Mouse (Mus musculus) intestine, embryonic 14.5 days (tissue): ENCODE data around the gene Mxi1. TPM values are rescaled to one million over a fixed set of nuclear protein-coding genes. Genes with fewer than 3 reads are reported as not detected.

Experiments used
- ATAC-seq: fragments of 200-750 bp; cut with Nextera tagmentation; replicated peaks from 2 replicates; pipeline ENCODE4 v1.8.0; 2017; ENCODE audit warnings: low read depth, moderate number of reproducible peaks, moderate TSS enrichment, moderate library complexity; ENCODE audit not compliant: low FRiP score, low TSS enrichment
- DNase-seq: peaks from one replicate; pipeline ENCODE4 v3.0.0-alpha.2; 2018; ENCODE audit warnings: low spot score
- H3K27ac ChIP-seq: fragments of 300-500 bp; sonication (generic); 2 replicates; pipeline ENCODE4 v1.5.1; 2014; ENCODE audit warnings: low read depth, mild to moderate bottlenecking, control low read depth
- H3K27me3 ChIP-seq: fragments of 300-500 bp; sonication (generic); replicated peaks from 2 replicates; pipeline ENCODE4 v1.6.1; 2014; ENCODE audit warnings: low read length, control low read depth; ENCODE audit not compliant: control insufficient read depth, insufficient read depth
- H3K36me3 ChIP-seq: fragments of 300-500 bp; sonication (generic); 2 replicates; pipeline ENCODE4 v1.6.1; 2014; ENCODE audit warnings: low read length, control low read depth; ENCODE audit not compliant: control insufficient read depth, insufficient read depth
- H3K4me1 ChIP-seq: fragments of 300-500 bp; sonication (generic); replicated peaks from 2 replicates; pipeline ENCODE4 v1.6.1; 2014; ENCODE audit warnings: low read length, control low read depth, mixed read lengths; ENCODE audit not compliant: control insufficient read depth, insufficient read depth
- H3K4me2 ChIP-seq: fragments of 300-500 bp; sonication (generic); 2 replicates; pipeline ENCODE4 v1.6.1; 2014; ENCODE audit warnings: low read length
- H3K4me3 ChIP-seq: fragments of 300-500 bp; sonication (generic); 2 replicates; pipeline ENCODE4 v1.5.1; 2014; ENCODE audit warnings: low read depth, low read length, control low read depth, mixed read lengths
- H3K9ac ChIP-seq: fragments of 300-500 bp; sonication (generic); 2 replicates; pipeline ENCODE4 v1.6.1; 2014; ENCODE audit warnings: mild to moderate bottlenecking, low read length
- H3K9me3 ChIP-seq: fragments of 300-500 bp; sonication (generic); 2 replicates; pipeline ENCODE4 v1.6.1; 2016; ENCODE audit warnings: low read length, control low read depth; ENCODE audit not compliant: control insufficient read depth
- WGBS: fragments of 180-500 bp; shearing (Covaris S2); extraction: QIAGEN DNeasy Blood & Tissue Kit; methylation state at CpG from one replicate; pipeline ENCODE4 v1.1.7; 2014; 5-methylcytosine and 5-hydroxymethylcytosine counted together
- polyA plus RNA-seq: library from polyadenylated mRNA; unstranded; fragments of >200 nt; fragmentation: Nextera tagmentation; extraction: Ambion mirVana; gene quantifications from 2 replicates; pipeline ENCODE4 v1.2.1, GENCODE M21; 2014

The Mxi1 gene
- polyA plus RNA-seq, 1 experiment from 2014 or later: 37.5 TPM

DNA sequence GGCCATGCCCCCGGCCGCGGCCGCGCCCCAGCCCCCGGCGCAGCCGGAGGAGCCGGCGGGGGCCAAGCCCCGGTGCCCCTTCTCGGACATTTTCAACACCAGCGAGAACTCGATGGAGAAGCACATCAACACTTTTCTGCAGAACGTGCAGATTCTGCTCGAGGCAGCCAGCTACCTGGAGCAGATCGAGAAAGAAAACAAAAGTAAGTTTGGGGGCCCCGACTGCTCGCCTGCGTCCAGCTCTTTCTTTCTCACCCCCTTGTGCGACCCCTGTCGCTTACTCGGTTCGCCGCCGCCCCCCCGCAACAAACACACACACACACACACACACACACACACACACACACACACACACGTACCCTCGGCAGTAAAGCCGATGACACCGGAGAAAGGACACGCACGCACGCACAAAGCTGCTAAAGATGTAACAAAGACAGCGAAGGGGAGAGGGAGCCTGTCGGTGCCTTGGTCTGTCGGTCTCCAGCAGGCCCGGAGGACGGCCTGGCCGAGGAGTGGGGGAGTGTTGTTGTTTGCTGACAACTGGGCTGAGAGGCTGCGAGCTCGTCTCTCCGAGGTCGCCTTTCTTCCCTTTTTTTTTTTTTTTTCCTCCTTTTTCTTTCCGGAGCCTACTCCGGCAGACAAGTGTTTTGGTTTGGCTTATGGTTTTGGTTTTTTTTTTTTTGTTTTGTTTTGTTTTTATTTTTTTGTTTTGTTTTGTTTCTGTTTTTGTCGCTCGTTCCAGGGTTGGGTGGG, 629 bp downstream of the Mxi1 start:
- DNase-seq: peak; percentile 80
- peak overlapping the region; percentile 91 for H3K4me3 ChIP-seq
- no peaks in the 10 kb centered on the region for H3K36me3 ChIP-seq
- no peaks in the 10 kb centered on the region for H3K27me3 ChIP-seq
- peaks cover 12% of the 10 kb centered on the region for H3K4me1 ChIP-seq
- H3K4me2 ChIP-seq: peak overlapping the region; percentile 97
- peak overlapping the region; percentile 92 for H3K27ac ChIP-seq
- no peak for ATAC-seq
- H3K9me3 ChIP-seq: no peaks in the 10 kb centered on the region
- whole genome bisulfite sequencing: 1% methylated on average over 44 of the region's 48 CpGs
- peak overlapping the region; percentile 84 for H3K9ac ChIP-seq

DNA sequence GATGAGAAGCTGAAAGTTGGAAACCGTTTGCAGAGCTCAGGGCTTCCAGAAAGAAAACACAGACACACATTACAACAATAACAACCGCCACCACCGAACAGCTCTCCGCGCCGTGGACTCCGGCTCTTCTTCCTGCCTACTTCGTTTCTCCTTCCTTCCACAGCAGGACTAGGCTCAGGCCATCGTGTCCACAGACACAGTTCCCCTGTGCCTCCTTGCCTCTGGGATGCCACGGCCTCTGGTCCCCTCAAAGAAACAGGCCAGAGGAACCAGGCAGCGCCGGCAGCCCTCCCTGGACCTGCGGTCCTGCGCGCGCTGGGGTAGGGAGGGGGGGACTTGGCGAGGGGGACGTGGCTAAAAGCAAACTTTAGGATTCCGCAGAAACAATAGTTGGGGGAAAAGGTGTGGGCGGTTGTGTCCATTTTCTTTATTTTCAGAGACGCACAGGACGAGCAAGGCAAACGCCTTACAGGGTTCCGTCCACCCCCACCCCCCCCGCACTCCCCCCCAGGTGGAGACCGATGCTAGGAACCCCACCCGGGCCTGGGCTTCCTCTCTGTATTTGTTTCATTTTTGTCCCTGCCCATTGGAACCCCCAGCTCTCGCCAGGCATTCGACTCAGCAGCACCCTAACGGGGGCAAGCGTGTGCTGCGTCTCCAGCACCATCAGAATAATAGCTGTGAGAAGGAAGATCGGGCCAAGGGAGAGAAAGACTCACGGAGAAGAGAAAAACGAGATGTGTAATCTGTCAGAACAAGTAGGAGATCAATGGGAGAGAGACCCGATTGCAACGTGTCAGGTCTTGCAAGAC, 1.4 kb downstream of the Mxi1 start:
- Histone ChIP-seq H3K4me2 (peak overlapping the region; percentile 97), H3K27me3 (no peaks in the 10 kb centered on the region), H3K9me3 (no peaks in the 10 kb centered on the region), H3K4me1 (peaks cover 12% of the 10 kb centered on the region), H3K9ac (peak overlapping the region; percentile 84), H3K27ac (peak overlapping the region; percentile 92), H3K36me3 (no peaks in the 10 kb centered on the region), H3K4me3 (peak overlapping the region; percentile 91)
- ATAC-seq: no peak
- peak; percentile 80 for DNase-seq
- 2% methylated on average over 37 of the region's 37 CpGs for WGBS

DNA sequence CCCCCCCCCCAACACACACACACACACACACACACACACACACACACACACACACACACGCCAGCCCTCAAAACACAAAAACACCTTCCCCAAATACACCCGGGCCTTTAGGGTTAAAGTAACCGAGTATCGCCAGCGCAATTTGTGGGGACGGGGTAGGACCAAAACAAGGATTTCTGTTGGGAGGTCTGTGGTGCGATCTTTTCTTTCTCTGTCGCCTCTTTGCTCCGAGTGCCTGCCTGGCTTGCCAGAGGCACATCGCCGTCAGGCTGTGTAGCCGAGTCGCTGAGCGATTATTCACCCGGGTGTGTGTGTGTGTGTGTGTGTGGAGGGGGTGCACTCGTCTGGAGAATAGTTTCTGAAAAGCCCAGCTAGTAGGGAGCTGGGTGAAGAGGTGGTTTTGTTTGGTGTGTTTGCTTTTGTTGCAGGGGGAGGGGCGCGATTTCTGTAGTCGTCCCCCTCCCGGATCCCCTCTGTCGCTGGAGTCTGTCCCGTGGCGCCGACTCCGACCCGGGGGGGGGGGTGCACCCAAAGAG, 2.1 kb downstream of the Mxi1 start:
- peak overlapping the region; percentile 91 for H3K4me3 ChIP-seq
- peak overlapping the region; percentile 92 for H3K27ac ChIP-seq
- peak overlapping the region; percentile 84 for H3K9ac ChIP-seq
- 0% methylated on average over 21 of the region's 26 CpGs for WGBS
- no peaks in the 10 kb centered on the region for H3K27me3 ChIP-seq
- peak; percentile 82 for DNase-seq
- H3K4me2 ChIP-seq: peak overlapping the region; percentile 97
- ATAC-seq: no peak
- H3K4me1 ChIP-seq: peaks cover 17% of the 10 kb centered on the region
- H3K36me3 ChIP-seq: no peaks in the 10 kb centered on the region
- no peaks in the 10 kb centered on the region for H3K9me3 ChIP-seq

- H3K9ac ChIP-seq: peak overlapping the region; percentile 84
- ATAC-seq: peak; percentile 12
- H3K36me3 ChIP-seq: no peaks in the 10 kb centered on the region
- peaks cover 19% of the 10 kb centered on the region for H3K4me1 ChIP-seq
- WGBS: 1% methylated on average over 63 of the region's 63 CpGs
- no peaks in the 10 kb centered on the region for H3K9me3 ChIP-seq
- no peaks in the 10 kb centered on the region for H3K27me3 ChIP-seq
- peak overlapping the region; percentile 92 for H3K27ac ChIP-seq
- DNase-seq: peak; percentile 87
- H3K4me3 ChIP-seq: peak overlapping the region; percentile 91
- peak overlapping the region; percentile 97 for H3K4me2 ChIP-seq
Observed at GRCm38 (mm10) chr19:53312951-53313683, 2.8 kb downstream of the Mxi1 start.

DNA sequence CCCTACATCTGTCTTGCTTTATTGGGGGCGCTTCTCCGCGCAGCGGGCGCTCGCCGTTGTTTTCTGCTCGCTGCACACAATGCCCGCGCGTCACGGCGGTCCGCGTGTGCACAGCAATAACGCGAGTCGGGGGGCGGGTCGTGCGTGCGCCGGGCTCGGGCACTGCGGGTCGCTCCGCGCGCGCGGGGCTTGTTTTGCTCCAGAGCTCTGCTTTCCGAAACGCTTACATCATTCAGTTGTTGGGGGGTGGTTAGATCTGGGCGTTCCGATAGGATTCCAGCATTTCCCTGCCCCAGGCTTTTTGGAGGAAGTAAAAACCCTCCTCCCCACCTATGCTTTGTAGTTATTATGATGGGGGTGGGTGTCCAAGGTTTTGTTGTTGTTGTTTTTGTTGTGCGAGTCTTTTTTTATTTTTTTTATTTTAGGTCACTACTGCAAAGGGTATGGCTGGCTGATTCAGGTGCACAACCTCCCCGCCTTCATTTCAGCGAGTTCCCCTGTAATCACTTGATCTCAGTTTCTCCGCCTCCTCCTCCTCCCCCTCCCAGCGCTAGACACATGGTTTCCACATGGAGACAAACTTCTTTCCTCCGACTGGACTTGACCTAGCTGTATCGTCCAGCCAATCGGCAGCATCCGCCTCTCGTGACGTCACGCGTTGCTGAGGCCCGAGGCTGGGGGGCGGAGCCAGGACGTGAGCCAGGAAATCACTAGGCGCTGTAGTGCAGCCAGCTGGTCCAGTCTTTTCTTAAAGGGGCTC, 3.5 kb downstream of the Mxi1 start:
- Histone ChIP-seq H3K4me3 (peak overlapping the region; percentile 91), H3K36me3 (no peaks in the 10 kb centered on the region), H3K27ac (peak overlapping the region; percentile 92), H3K9me3 (no peaks in the 10 kb centered on the region), H3K27me3 (no peaks in the 10 kb centered on the region), H3K4me2 (peak overlapping the region; percentile 97), H3K4me1 (peaks cover 25% of the 10 kb centered on the region), H3K9ac (peak overlapping the region; percentile 84)
- ATAC-seq: peak; percentile 88
- peak; percentile 100 for DNase-seq
- under 1% methylated on average over 52 of the region's 52 CpGs for WGBS

- Histone ChIP-seq H3K9ac (no peak overlapping the region), H3K9me3 (no peaks in the 10 kb centered on the region), H3K36me3 (no peaks in the 10 kb centered on the region), H3K27ac (peak overlapping the region; percentile 92; the same call in 1 of the 2 replicates), H3K4me2 (peak overlapping the region; percentile 97), H3K4me3 (peak overlapping the region; percentile 91), H3K4me1 (peaks cover 25% of the 10 kb centered on the region), H3K27me3 (no peaks in the 10 kb centered on the region)
- no peak for ATAC-seq
- no peak for DNase-seq
- 44% methylated on average over 16 of the region's 16 CpGs for WGBS
Observed at GRCm38 (mm10) chr19:53314530-53315208, 4.4 kb downstream of the Mxi1 start.

- no peaks in the 10 kb centered on the region for H3K36me3 ChIP-seq
- no peak overlapping the region for H3K9ac ChIP-seq
- H3K4me1 ChIP-seq: peaks cover 25% of the 10 kb centered on the region
- 81% methylated on average over 7 of the region's 7 CpGs for WGBS
- DNase-seq (no peak), ATAC-seq (no peak)
- H3K27ac ChIP-seq: no peak overlapping the region
- no peak overlapping the region for H3K4me3 ChIP-seq
- no peaks in the 10 kb centered on the region for H3K27me3 ChIP-seq
- no peak overlapping the region for H3K4me2 ChIP-seq
- no peaks in the 10 kb centered on the region for H3K9me3 ChIP-seq
Observed at GRCm38 (mm10) chr19:53315209-53315654, 4.9 kb downstream of the Mxi1 start.
